Mouse (Mus musculus) cerebellum, postnatal 14 days (tissue): ENCODE results near the gene Rgs7.

Experiments
- DNase-seq, 2 experiments: peaks; one replicate each; pipeline ENCODE4 v3.0.0; 2021; ENCODE audit warnings: mixed read lengths in 2 of 2

The Rgs7 gene

GRCm38 (mm10) chr1:175024136-175024535 lies 468.2 kb downstream of the Rgs7 start:
- no peak for DNase-seq
